Mouse (Mus musculus): ENCODE results near the gene Cacna1c.

DNA sequence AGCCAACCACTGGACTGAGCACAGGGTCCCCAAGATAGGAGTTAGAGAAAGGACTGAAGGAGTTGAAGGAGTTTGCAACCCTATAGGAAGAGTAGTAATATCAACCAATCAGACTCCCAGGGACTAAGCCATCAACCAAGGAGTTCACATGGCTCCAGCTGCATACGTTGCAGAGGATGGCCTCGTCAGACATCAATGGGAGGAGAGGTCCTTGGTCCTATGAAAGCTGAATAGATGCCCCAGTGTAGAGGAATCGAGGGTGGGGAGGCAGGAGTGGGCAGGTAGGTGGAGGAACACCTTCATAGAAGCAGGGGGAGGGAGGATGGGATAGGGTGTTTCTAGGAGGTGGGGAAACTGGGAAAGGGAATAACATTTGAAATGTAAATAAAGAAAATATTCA lies 8.7 kb upstream of the Cacna1c start:
- TF ChIP-seq POLR2A (IDR thresholded peaks at IDR 0.05; ENCODE audit: borderline replicate concordance, insufficient read depth, low read length) (no peak), CTCF (IDR thresholded peaks at IDR 0.05; ENCODE audit: borderline replicate concordance, insufficient read depth, low read depth, low read length) (no peak)
